Mouse (Mus musculus) cerebellum, adult 2 months (tissue): ENCODE results near the gene Eif4enif1. TPM values are rescaled to one million over a fixed set of nuclear protein-coding genes. Genes with fewer than 3 reads are reported as not detected.

Source experiments
- DNase-seq, 2 experiments: peaks; one replicate each; pipeline ENCODE4 v3.0.0; 2021
- H3K27ac ChIP-seq: fragments of 200-500 bp; 2 replicates; pipeline ENCODE4 v1.5.1; 2012; ENCODE audit warnings: low read length, control low read depth, inconsistent platforms; ENCODE audit not compliant: insufficient read depth
- H3K27me3 ChIP-seq: fragments of 200-500 bp; 2 replicates; pipeline ENCODE4 v1.6.1; 2012; ENCODE audit warnings: inconsistent platforms, mild to moderate bottlenecking, low read length, moderate library complexity; ENCODE audit not compliant: control insufficient read depth, insufficient read depth
- H3K4me1 ChIP-seq: fragments of 200-500 bp; 2 replicates; pipeline ENCODE4 v1.6.1; 2011; ENCODE audit warnings: low read length; ENCODE audit not compliant: control insufficient read depth, insufficient read depth
- H3K4me3 ChIP-seq: fragments of 200-500 bp; replicated peaks from 2 replicates; pipeline ENCODE3; 2011; ENCODE audit warnings: mild to moderate bottlenecking, low read depth, low read length, control low read depth; ENCODE audit not compliant: insufficient read depth
- CTCF ChIP-seq: fragments of 200-500 bp; IDR thresholded peaks from 2 replicates; pipeline ENCODE4 v1.5.1; 2011; ENCODE audit warnings: low read depth, mild to moderate bottlenecking, control low read depth, low read length, moderate library complexity, borderline replicate concordance; ENCODE audit not compliant: insufficient read depth
- POLR2A ChIP-seq: fragments of 200-500 bp; IDR thresholded peaks from 2 replicates; pipeline ENCODE4 v1.6.1; 2011; ENCODE audit warnings: low read length, control low read depth, borderline replicate concordance; ENCODE audit not compliant: insufficient read depth
- WGBS: fragments of 180-500 bp; shearing (Covaris S2); methylation state at CpG from one replicate; pipeline ENCODE4 v1.1.7; 2018; 5-methylcytosine and 5-hydroxymethylcytosine counted together
- polyA plus RNA-seq: library from polyadenylated mRNA; depleted of rRNA; stranded (reverse); fragments of >200 nt; gene quantifications from 2 replicates; pipeline ENCODE4 v1.2.3, GENCODE M21; 2012

The Eif4enif1 gene
- polyA plus RNA-seq, 1 experiment: 57.4 TPM

GRCm38 (mm10) chr11:3212526-3212925 lies 10.3 kb downstream of the Eif4enif1 start:
- no peaks in the 10 kb centered on the region for H3K27me3 ChIP-seq
- 83% methylated on average over 1 of the region's 1 CpGs for WGBS
- no peaks in the 10 kb centered on the region for H3K4me1 ChIP-seq
- DNase-seq: no peak
- TF ChIP-seq POLR2A (no peak), CTCF (no peak)
- H3K27ac ChIP-seq: no peak overlapping the region
- H3K4me3 ChIP-seq: no peak overlapping the region

GRCm38 (mm10) chr11:3223105-3223504 lies 20.9 kb downstream of the Eif4enif1 start:
- DNase-seq: no peak

GRCm38 (mm10) chr11:3227113-3227512 lies 24.9 kb downstream of the Eif4enif1 start:
- no peak overlapping the region for H3K4me3 ChIP-seq
- H3K27me3 ChIP-seq: no peaks in the 10 kb centered on the region
- TF ChIP-seq CTCF (no peak), POLR2A (no peak)
- WGBS: 91% methylated on average over 3 of the region's 3 CpGs
- DNase-seq: no peak
- no peak overlapping the region for H3K27ac ChIP-seq
- no peaks in the 10 kb centered on the region for H3K4me1 ChIP-seq

More at GRCm38 (mm10) chr11:3223105-3223504, 20.9 kb downstream of the Eif4enif1 start:
- 65% methylated on average over 5 of the region's 5 CpGs for WGBS
- Histone ChIP-seq H3K4me1 (no peaks in the 10 kb centered on the region), H3K27ac (no peak overlapping the region), H3K4me3 (no peak overlapping the region), H3K27me3 (no peaks in the 10 kb centered on the region)
- TF ChIP-seq POLR2A: no peak
- no peak for TF ChIP-seq CTCF

GRCm38 (mm10) chr11:3232248-3232647 lies 30.1 kb downstream of the Eif4enif1 start:
- no peak overlapping the region for H3K27ac ChIP-seq
- 88% methylated on average over 3 of the region's 3 CpGs for WGBS
- DNase-seq: no peak
- no peaks in the 10 kb centered on the region for H3K4me1 ChIP-seq
- TF ChIP-seq CTCF (no peak), POLR2A (no peak)
- no peaks in the 10 kb centered on the region for H3K27me3 ChIP-seq
- H3K4me3 ChIP-seq: no peak overlapping the region

- no peaks in the 10 kb centered on the region for H3K4me1 ChIP-seq
- TF ChIP-seq CTCF (no peak), POLR2A (no peak)
- no peak overlapping the region for H3K27ac ChIP-seq
- WGBS: 86% methylated on average over 4 of the region's 4 CpGs
- DNase-seq: no peak
- H3K27me3 ChIP-seq: no peaks in the 10 kb centered on the region
- H3K4me3 ChIP-seq: no peak overlapping the region
Observed at GRCm38 (mm10) chr11:3233704-3234103, 31.5 kb downstream of the Eif4enif1 start.

GRCm38 (mm10) chr11:3235277-3235676 lies 33.1 kb downstream of the Eif4enif1 start:
- TF ChIP-seq POLR2A: no peak
- TF ChIP-seq CTCF: no peak
- WGBS: 17% methylated on average over 5 of the region's 5 CpGs
- no peak for DNase-seq
- no peaks in the 10 kb centered on the region for H3K4me1 ChIP-seq
- no peak overlapping the region for H3K27ac ChIP-seq
- H3K4me3 ChIP-seq: no peak overlapping the region
- no peaks in the 10 kb centered on the region for H3K27me3 ChIP-seq

GRCm38 (mm10) chr11:3242395-3242794 lies 40.2 kb downstream of the Eif4enif1 start:
- TF ChIP-seq POLR2A (no peak), CTCF (no peak)
- Histone ChIP-seq H3K4me1 (peaks cover 7% of the 10 kb centered on the region; the same call in 1 of the 2 replicates), H3K27ac (no peak overlapping the region), H3K4me3 (no peak overlapping the region), H3K27me3 (no peaks in the 10 kb centered on the region)
- WGBS: 93% methylated on average over 7 of the region's 7 CpGs
- no peak for DNase-seq

- Histone ChIP-seq H3K4me1 (peaks cover 7% of the 10 kb centered on the region; the same call in 1 of the 2 replicates), H3K4me3 (no peak overlapping the region), H3K27me3 (no peaks in the 10 kb centered on the region), H3K27ac (0 out of 2 replicates have a peak overlapping the region, but pooled peaks have one; percentile 15)
- WGBS: 15% methylated on average over 4 of the region's 4 CpGs
- TF ChIP-seq POLR2A (no peak), CTCF (no peak)
- DNase-seq: peak; percentile 37 to 38
Observed at GRCm38 (mm10) chr11:3243771-3244170, 41.6 kb downstream of the Eif4enif1 start.

- DNase-seq: no peak
- no peak overlapping the region for H3K4me3 ChIP-seq
Observed at GRCm38 (mm10) chr11:3247387-3247786, 45.2 kb downstream of the Eif4enif1 start.

More at GRCm38 (mm10) chr11:3247387-3247786, 45.2 kb downstream of the Eif4enif1 start:
- TF ChIP-seq POLR2A: no peak
- TF ChIP-seq CTCF: no peak
- H3K27ac ChIP-seq: no peak overlapping the region
- H3K4me1 ChIP-seq: peaks cover 7% of the 10 kb centered on the region; the same call in 1 of the 2 replicates
- 27% methylated on average over 2 of the region's 2 CpGs for WGBS
- H3K27me3 ChIP-seq: no peaks in the 10 kb centered on the region
